Mouse (Mus musculus): ENCODE measurements around the gene Gpat2. TPM values are rescaled to one million over a fixed set of nuclear protein-coding genes. Genes with fewer than 3 reads are reported as not detected.

The Gpat2 gene
- polyA plus RNA-seq, 1 experiment, result 0.85 TPM

- TF ChIP-seq POLR2A (IDR thresholded peaks at IDR 0.05; ENCODE audit: control insufficient read depth, extremely low read depth, insufficient read depth, low read length, poor library complexity), result no peak
- no peak for TF ChIP-seq CTCF (IDR thresholded peaks at IDR 0.05; ENCODE audit: borderline replicate concordance, control insufficient read depth, extremely low read depth, insufficient read depth, low read length, poor library complexity)
- no peaks in the 10 kb centered on the region for H3K36me3 ChIP-seq (ENCODE audit: control insufficient read depth, insufficient read depth, low read length)
- H3K27ac ChIP-seq (ENCODE audit: control insufficient read depth, insufficient read depth, low read length), result no peak overlapping the region
- WGBS, result 30% methylated on average over 6 of the region's 6 CpGs
- H3K4me1 ChIP-seq (replicated peaks; ENCODE audit: control insufficient read depth, insufficient read depth, low read length), result no peaks in the 10 kb centered on the region
- H3K4me3 ChIP-seq (ENCODE audit: control insufficient read depth, insufficient read depth, low read length), result no peak overlapping the region
- DNase-seq, result no peak
- no peaks in the 10 kb centered on the region for H3K27me3 ChIP-seq (ENCODE audit: control insufficient read depth, insufficient read depth, low read length)
Measured at GRCm38 (mm10) chr2:127451748-127452147, 26.7 kb downstream of the Gpat2 start.

- no peak for TF ChIP-seq POLR2A (IDR thresholded peaks at IDR 0.05; ENCODE audit: control insufficient read depth, extremely low read depth, insufficient read depth, low read length, poor library complexity)
- no peak for TF ChIP-seq CTCF (IDR thresholded peaks at IDR 0.05; ENCODE audit: borderline replicate concordance, control insufficient read depth, extremely low read depth, insufficient read depth, low read length, poor library complexity)
- Histone ChIP-seq H3K27me3 (ENCODE audit: control insufficient read depth, insufficient read depth, low read length) (no peaks in the 10 kb centered on the region), H3K36me3 (ENCODE audit: control insufficient read depth, insufficient read depth, low read length) (no peaks in the 10 kb centered on the region), H3K4me3 (ENCODE audit: control insufficient read depth, insufficient read depth, low read length) (no peak overlapping the region), H3K4me1 (replicated peaks; ENCODE audit: control insufficient read depth, insufficient read depth, low read length) (no peaks in the 10 kb centered on the region), H3K27ac (ENCODE audit: control insufficient read depth, insufficient read depth, low read length) (no peak overlapping the region)
- WGBS, result 85% methylated on average over 9 of the region's 9 CpGs
- DNase-seq, result no peak
Measured at GRCm38 (mm10) chr2:127453141-127453540, 28.1 kb downstream of the Gpat2 start.

- WGBS, result 5% methylated on average over 5 of the region's 5 CpGs
- DNase-seq, result peak; percentile 65
- Histone ChIP-seq H3K4me1 (replicated peaks; ENCODE audit: control insufficient read depth, insufficient read depth, low read length) (no peaks in the 10 kb centered on the region), H3K27ac (ENCODE audit: control insufficient read depth, insufficient read depth, low read length) (no peak overlapping the region), H3K27me3 (ENCODE audit: control insufficient read depth, insufficient read depth, low read length) (no peaks in the 10 kb centered on the region), H3K36me3 (ENCODE audit: control insufficient read depth, insufficient read depth, low read length) (no peaks in the 10 kb centered on the region), H3K4me3 (ENCODE audit: control insufficient read depth, insufficient read depth, low read length) (no peak overlapping the region)
- no peak for TF ChIP-seq POLR2A (IDR thresholded peaks at IDR 0.05; ENCODE audit: control insufficient read depth, extremely low read depth, insufficient read depth, low read length, poor library complexity)
- TF ChIP-seq CTCF (IDR thresholded peaks at IDR 0.05; ENCODE audit: borderline replicate concordance, control insufficient read depth, extremely low read depth, insufficient read depth, low read length, poor library complexity), result no peak
Measured at GRCm38 (mm10) chr2:127453764-127454163, 28.8 kb downstream of the Gpat2 start.

- DNase-seq, result no peak
- no peaks in the 10 kb centered on the region for H3K36me3 ChIP-seq (ENCODE audit: control insufficient read depth, insufficient read depth, low read length)
- H3K27ac ChIP-seq (ENCODE audit: control insufficient read depth, insufficient read depth, low read length), result no peak overlapping the region
- WGBS, result 92% methylated on average over 2 of the region's 2 CpGs
- TF ChIP-seq CTCF (IDR thresholded peaks at IDR 0.05; ENCODE audit: borderline replicate concordance, control insufficient read depth, extremely low read depth, insufficient read depth, low read length, poor library complexity), result no peak
- no peak for TF ChIP-seq POLR2A (IDR thresholded peaks at IDR 0.05; ENCODE audit: control insufficient read depth, extremely low read depth, insufficient read depth, low read length, poor library complexity)
- H3K27me3 ChIP-seq (ENCODE audit: control insufficient read depth, insufficient read depth, low read length), result no peaks in the 10 kb centered on the region
- H3K4me3 ChIP-seq (ENCODE audit: control insufficient read depth, insufficient read depth, low read length), result no peak overlapping the region
- no peaks in the 10 kb centered on the region for H3K4me1 ChIP-seq (replicated peaks; ENCODE audit: control insufficient read depth, insufficient read depth, low read length)
Measured at GRCm38 (mm10) chr2:127459341-127459740, 34.3 kb downstream of the Gpat2 start.

GRCm38 (mm10) chr2:127461351-127461750 is 36.4 kb downstream of the Gpat2 start:
- Histone ChIP-seq H3K4me3 (ENCODE audit: control insufficient read depth, insufficient read depth, low read length) (no peak overlapping the region), H3K27me3 (ENCODE audit: control insufficient read depth, insufficient read depth, low read length) (no peaks in the 10 kb centered on the region), H3K27ac (ENCODE audit: control insufficient read depth, insufficient read depth, low read length) (no peak overlapping the region), H3K36me3 (ENCODE audit: control insufficient read depth, insufficient read depth, low read length) (no peaks in the 10 kb centered on the region), H3K4me1 (replicated peaks; ENCODE audit: control insufficient read depth, insufficient read depth, low read length) (no peaks in the 10 kb centered on the region)
- DNase-seq, result no peak
- 79% methylated on average over 9 of the region's 9 CpGs for WGBS
- TF ChIP-seq POLR2A (IDR thresholded peaks at IDR 0.05; ENCODE audit: control insufficient read depth, extremely low read depth, insufficient read depth, low read length, poor library complexity) (no peak), CTCF (IDR thresholded peaks at IDR 0.05; ENCODE audit: borderline replicate concordance, control insufficient read depth, extremely low read depth, insufficient read depth, low read length, poor library complexity) (no peak)

GRCm38 (mm10) chr2:127462314-127462713 is 37.3 kb downstream of the Gpat2 start:
- no peaks in the 10 kb centered on the region for H3K36me3 ChIP-seq (ENCODE audit: control insufficient read depth, insufficient read depth, low read length)
- DNase-seq, result peak; percentile 43
- no peak overlapping the region for H3K4me3 ChIP-seq (ENCODE audit: control insufficient read depth, insufficient read depth, low read length)
- no peak overlapping the region for H3K27ac ChIP-seq (ENCODE audit: control insufficient read depth, insufficient read depth, low read length)
- no peaks in the 10 kb centered on the region for H3K27me3 ChIP-seq (ENCODE audit: control insufficient read depth, insufficient read depth, low read length)
- 10% methylated on average over 8 of the region's 8 CpGs for WGBS
- H3K4me1 ChIP-seq (replicated peaks; ENCODE audit: control insufficient read depth, insufficient read depth, low read length), result no peaks in the 10 kb centered on the region
- TF ChIP-seq POLR2A (IDR thresholded peaks at IDR 0.05; ENCODE audit: control insufficient read depth, extremely low read depth, insufficient read depth, low read length, poor library complexity) (no peak), CTCF (IDR thresholded peaks at IDR 0.05; ENCODE audit: borderline replicate concordance, control insufficient read depth, extremely low read depth, insufficient read depth, low read length, poor library complexity) (no peak)

- H3K27me3 ChIP-seq (ENCODE audit: control insufficient read depth, insufficient read depth, low read length), result no peaks in the 10 kb centered on the region
- no peaks in the 10 kb centered on the region for H3K4me1 ChIP-seq (replicated peaks; ENCODE audit: control insufficient read depth, insufficient read depth, low read length)
- 85% methylated on average over 5 of the region's 5 CpGs for WGBS
- no peaks in the 10 kb centered on the region for H3K36me3 ChIP-seq (ENCODE audit: control insufficient read depth, insufficient read depth, low read length)
- no peak overlapping the region for H3K4me3 ChIP-seq (ENCODE audit: control insufficient read depth, insufficient read depth, low read length)
- no peak for DNase-seq
- TF ChIP-seq POLR2A (IDR thresholded peaks at IDR 0.05; ENCODE audit: control insufficient read depth, extremely low read depth, insufficient read depth, low read length, poor library complexity), result no peak
- no peak for TF ChIP-seq CTCF (IDR thresholded peaks at IDR 0.05; ENCODE audit: borderline replicate concordance, control insufficient read depth, extremely low read depth, insufficient read depth, low read length, poor library complexity)
- no peak overlapping the region for H3K27ac ChIP-seq (ENCODE audit: control insufficient read depth, insufficient read depth, low read length)
Measured at GRCm38 (mm10) chr2:127470183-127470582, 45.2 kb downstream of the Gpat2 start.

All from thymus, adult 2 months (tissue).